Mouse (Mus musculus) embryonic fibroblast, embryonic 13.5 days (primary cell): ENCODE results near the gene Fggy.

Experiments
- CTCF ChIP-seq: IDR thresholded peaks from 2 replicates; pipeline ENCODE4 v1.5.1; 2011; ENCODE audit warnings: mild to moderate bottlenecking, control low read depth, low read length, moderate library complexity, borderline replicate concordance; ENCODE audit not compliant: insufficient read depth
- POLR2A ChIP-seq: IDR thresholded peaks from 2 replicates; pipeline ENCODE4 v1.6.1; 2011; ENCODE audit warnings: low read depth, mild to moderate bottlenecking, control low read depth, low read length, moderate library complexity

- no peak for TF ChIP-seq CTCF
- TF ChIP-seq POLR2A, result no peak
Measured at GRCm38 (mm10) chr4:95686775-95687174, 129.5 kb downstream of the Fggy start.
